11 mouse cellular contexts compared by ENCODE assay signal in the genomic region with DNA sequence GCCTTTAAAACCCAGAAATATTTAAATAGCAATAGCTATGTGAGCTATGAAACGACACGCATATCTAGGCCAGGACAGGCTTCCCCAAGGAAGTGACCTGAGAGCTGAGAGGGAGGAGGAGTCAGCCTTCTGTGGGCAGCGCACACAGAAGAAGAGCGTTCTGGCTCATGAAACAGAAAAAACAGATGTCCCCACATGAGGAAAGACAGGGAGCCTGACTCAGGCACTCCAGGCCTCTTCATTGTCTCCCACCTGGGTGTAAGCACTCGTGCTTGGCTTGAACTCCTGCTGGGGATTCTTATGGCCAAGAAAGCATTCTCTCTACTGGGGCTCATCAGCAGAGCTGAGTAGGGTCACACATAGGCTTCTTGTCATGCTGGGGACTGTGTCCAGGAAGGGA. TPM values are rescaled to one million over a fixed set of nuclear protein-coding genes. Genes with fewer than 3 reads are reported as not detected.
DNase-seq lines count a peak whose midpoint lies in the region; ATAC-seq lines count a peak whose summit lies in the region.
"Had no signal": no experiment of that assay in that cellular context is flagged by ENCODE, and none has a peak within 500 bp of the region (broad histone marks: within the 10 kb centered on the region; RNA-seq: fewer than 3 reads in every experiment).

No protein-coding gene starts in this region.

- ATAC-seq in limb, embryonic 12.5 days (ENCODE audit: insufficient number of reproducible peaks, insufficient read depth, low FRiP score, low TSS enrichment, low read depth) = no peak
- ATAC-seq in limb, embryonic 13.5 days (ENCODE audit: low FRiP score, low read depth) = 0 out of 2 replicates have a peak, but pooled peaks have one; percentile 40
- no peak for ATAC-seq in stomach, embryonic 14.5 days (ENCODE audit: insufficient number of reproducible peaks, insufficient read depth, low FRiP score, low read depth)
- no peak for ATAC-seq in midbrain, embryonic 14.5 days (ENCODE audit: low FRiP score, low TSS enrichment)

- peaks cover 14% of the 10 kb centered on the region for H3K4me1 ChIP-seq in limb, embryonic 12.5 days (replicated peaks)
- peaks cover 5% of the 10 kb centered on the region for H3K4me1 ChIP-seq in limb, embryonic 10.5 days
- H3K4me1 ChIP-seq in limb, embryonic 13.5 days = peaks cover 17% of the 10 kb centered on the region
- peaks cover 10% of the 10 kb centered on the region; the same call in 1 of the 2 replicates for H3K4me1 ChIP-seq in stomach, embryonic 14.5 days (ENCODE audit: control insufficient read depth, insufficient read depth, low read length)
- peaks cover 25% of the 10 kb centered on the region for H3K4me1 ChIP-seq in midbrain, embryonic 14.5 days (ENCODE audit: control insufficient read depth, insufficient read depth, low read length)

- no peak overlapping the region for H3K9ac ChIP-seq in limb, embryonic 12.5 days (replicated peaks)
- no peak overlapping the region for H3K9ac ChIP-seq in limb, embryonic 13.5 days
- H3K9ac ChIP-seq in stomach, embryonic 14.5 days (replicated peaks; ENCODE audit: low read depth, low read length) = no peak overlapping the region
- no peak overlapping the region for H3K9ac ChIP-seq in midbrain, embryonic 14.5 days (replicated peaks; ENCODE audit: low read length)
- H3K9ac ChIP-seq: forebrain, embryonic 12.5 days had no signal

- DNase-seq in limb, embryonic 10.5 days (ENCODE audit: low spot score) = no peak
- DNase-seq in heart, adult 9 months (ENCODE audit: low spot score in 2 of 2) = peak; percentile 41 to 67
- DNase-seq in right cerebral cortex, postnatal 10 days (ENCODE audit: low spot score in 2 of 2) = no peak
- no peak for DNase-seq in midbrain, embryonic 14.5 days
- DNase-seq: cerebellum, adult 2 months; kidney, postnatal 36 days; right cerebral cortex, adult 18-20 months had no signal

- H3K9me3 ChIP-seq in limb, embryonic 12.5 days = no peaks in the 10 kb centered on the region
- no peaks in the 10 kb centered on the region for H3K9me3 ChIP-seq in limb, embryonic 10.5 days (replicated peaks)
- H3K9me3 ChIP-seq in limb, embryonic 13.5 days = no peaks in the 10 kb centered on the region
- no peaks in the 10 kb centered on the region for H3K9me3 ChIP-seq in stomach, embryonic 14.5 days (ENCODE audit: control insufficient read depth, low read depth, low read length)
- H3K9me3 ChIP-seq in midbrain, embryonic 14.5 days (ENCODE audit: control insufficient read depth, low read length) = no peaks in the 10 kb centered on the region
- H3K9me3 ChIP-seq: forebrain, embryonic 12.5 days had no signal

- WGBS in limb, embryonic 12.5 days = 49% methylated on average over 5 of the region's 5 CpGs
- WGBS in limb, embryonic 10.5 days = 61% methylated on average over 5 of the region's 5 CpGs
- WGBS in limb, embryonic 13.5 days = 30% methylated on average over 5 of the region's 5 CpGs
- WGBS in stomach, embryonic 14.5 days = 34% methylated on average over 5 of the region's 5 CpGs
- WGBS in midbrain, embryonic 14.5 days = 45% methylated on average over 5 of the region's 5 CpGs

- H3K4me2 ChIP-seq in limb, embryonic 12.5 days = no peak overlapping the region
- H3K4me2 ChIP-seq in limb, embryonic 13.5 days (replicated peaks) = no peak overlapping the region
- no peak overlapping the region for H3K4me2 ChIP-seq in stomach, embryonic 14.5 days (replicated peaks; ENCODE audit: low read depth, low read length)
- H3K4me2 ChIP-seq in midbrain, embryonic 14.5 days (ENCODE audit: low read length) = no peak overlapping the region
- H3K4me2 ChIP-seq: forebrain, embryonic 12.5 days had no signal

- peak overlapping the region; percentile 35; the same call in 1 of the 2 replicates for H3K27ac ChIP-seq in limb, embryonic 12.5 days
- H3K27ac ChIP-seq in limb, embryonic 10.5 days = no peak overlapping the region
- H3K27ac ChIP-seq in limb, embryonic 13.5 days = peak overlapping the region; percentile 48; the same call in 1 of the 2 replicates
- H3K27ac ChIP-seq in stomach, embryonic 14.5 days (ENCODE audit: low read length) = peak overlapping the region; percentile 45; the same call in 1 of the 2 replicates
- H3K27ac ChIP-seq in midbrain, embryonic 14.5 days (replicated peaks; ENCODE audit: low read depth, low read length) = no peak overlapping the region
- H3K27ac ChIP-seq: forebrain, embryonic 12.5 days had no signal

- H3K4me3 ChIP-seq in limb, embryonic 12.5 days (replicated peaks) = no peak overlapping the region
- no peak overlapping the region for H3K4me3 ChIP-seq in limb, embryonic 10.5 days
- H3K4me3 ChIP-seq in limb, embryonic 13.5 days = no peak overlapping the region
- no peak overlapping the region for H3K4me3 ChIP-seq in stomach, embryonic 14.5 days (ENCODE audit: low read depth, low read length)
- no peak overlapping the region for H3K4me3 ChIP-seq in midbrain, embryonic 14.5 days (replicated peaks; ENCODE audit: low read depth, low read length)
- H3K4me3 ChIP-seq: forebrain, embryonic 12.5 days had no signal

- H3K27me3 ChIP-seq in limb, embryonic 12.5 days = no peaks in the 10 kb centered on the region
- H3K27me3 ChIP-seq in limb, embryonic 10.5 days (ENCODE audit: low read depth, poor library complexity, severe bottlenecking) = no peaks in the 10 kb centered on the region
- H3K27me3 ChIP-seq in limb, embryonic 13.5 days = no peaks in the 10 kb centered on the region
- no peaks in the 10 kb centered on the region for H3K27me3 ChIP-seq in stomach, embryonic 14.5 days (ENCODE audit: control insufficient read depth, insufficient read depth, low read length)
- H3K27me3 ChIP-seq in midbrain, embryonic 14.5 days (ENCODE audit: control insufficient read depth, insufficient read depth, low read length) = no peaks in the 10 kb centered on the region
- H3K27me3 ChIP-seq: forebrain, embryonic 12.5 days had no signal

- no peaks in the 10 kb centered on the region for H3K36me3 ChIP-seq in limb, embryonic 12.5 days
- H3K36me3 ChIP-seq in limb, embryonic 10.5 days = no peaks in the 10 kb centered on the region
- 0 out of 2 replicates have a peak, but pooled peaks cover 3% of the 10 kb centered on the region for H3K36me3 ChIP-seq in limb, embryonic 13.5 days
- H3K36me3 ChIP-seq in stomach, embryonic 14.5 days (ENCODE audit: control insufficient read depth, insufficient read depth, low read length) = no peaks in the 10 kb centered on the region
- H3K36me3 ChIP-seq in midbrain, embryonic 14.5 days (ENCODE audit: control insufficient read depth, insufficient read depth, low read length) = no peaks in the 10 kb centered on the region
- H3K36me3 ChIP-seq: forebrain, embryonic 12.5 days had no signal

RNA-seq across cellular contexts. Expression of a gene that starts 10.3 kb away (rescaled TPM):
- polyA plus RNA-seq in limb, embryonic 12.5 days (2016; fragmentation: Nextera tagmentation; extraction: Ambion mirVana) = 5.4 and 5.6 TPM in 2 replicates
- polyA plus RNA-seq in limb, embryonic 10.5 days (2016; fragmentation: Nextera tagmentation; extraction: Ambion mirVana) = 5.9 and 6.9 TPM in 2 replicates
- polyA plus RNA-seq in limb, embryonic 13.5 days (2015; fragmentation: Nextera tagmentation; extraction: Ambion mirVana) = 4.4 and 5.1 TPM in 2 replicates
- 25.8 and 26.9 TPM in 2 replicates for polyA plus RNA-seq in stomach, embryonic 14.5 days (2014; fragmentation: Nextera tagmentation; extraction: Ambion mirVana)
- 10.4 and 10.5 TPM in 2 replicates for polyA plus RNA-seq in midbrain, embryonic 14.5 days (2014; fragmentation: Nextera tagmentation; extraction: Ambion mirVana)

RNA-seq across cellular contexts. Expression of a gene that starts 37.9 kb away (rescaled TPM):
- polyA plus RNA-seq in limb, embryonic 12.5 days (2016; fragmentation: Nextera tagmentation; extraction: Ambion mirVana) = 0.09 TPM in 1 of 2 replicates, not detected in the other
- polyA plus RNA-seq in limb, embryonic 10.5 days (2016; fragmentation: Nextera tagmentation; extraction: Ambion mirVana) = 0.08 TPM in 1 of 2 replicates, not detected in the other
- 0.08 and 0.09 TPM in 2 replicates for polyA plus RNA-seq in limb, embryonic 13.5 days (2015; fragmentation: Nextera tagmentation; extraction: Ambion mirVana)
- 0.25 and 0.62 TPM in 2 replicates for polyA plus RNA-seq in stomach, embryonic 14.5 days (2014; fragmentation: Nextera tagmentation; extraction: Ambion mirVana)
- 0.32 and 0.72 TPM in 2 replicates for polyA plus RNA-seq in midbrain, embryonic 14.5 days (2014; fragmentation: Nextera tagmentation; extraction: Ambion mirVana)

Comparison
In these comparisons a context has a peak if more than half of its experiments do, and no peak if none do; other contexts are left out.
1. H3K27ac ChIP-seq: peak in limb, embryonic 12.5 days (single experiment), limb, embryonic 13.5 days (single experiment) and stomach, embryonic 14.5 days (single experiment); none in limb, embryonic 10.5 days (single experiment) and midbrain, embryonic 14.5 days (single experiment).
2. DNase-seq: peak in heart, adult 9 months (2 of 2); none in limb, embryonic 10.5 days (single experiment), right cerebral cortex, postnatal 10 days (0 of 2) and midbrain, embryonic 14.5 days (single experiment).